Mouse (Mus musculus) B cell, adult 62 days (primary cell): ENCODE data around the gene 2010111I01Rik. TPM values are rescaled to one million over a fixed set of nuclear protein-coding genes. Genes with fewer than 3 reads are reported as not detected.

ENCODE experiments used
- total RNA-seq: library from RNA; stranded (reverse); gene quantifications from 4 replicates; pipeline ENCODE4 v1.2.4, GENCODE M21; 2023

The 2010111I01Rik gene
- total RNA-seq, result 35.4 to 47.9 TPM (median 39.7 TPM) in 4 replicates

DNA sequence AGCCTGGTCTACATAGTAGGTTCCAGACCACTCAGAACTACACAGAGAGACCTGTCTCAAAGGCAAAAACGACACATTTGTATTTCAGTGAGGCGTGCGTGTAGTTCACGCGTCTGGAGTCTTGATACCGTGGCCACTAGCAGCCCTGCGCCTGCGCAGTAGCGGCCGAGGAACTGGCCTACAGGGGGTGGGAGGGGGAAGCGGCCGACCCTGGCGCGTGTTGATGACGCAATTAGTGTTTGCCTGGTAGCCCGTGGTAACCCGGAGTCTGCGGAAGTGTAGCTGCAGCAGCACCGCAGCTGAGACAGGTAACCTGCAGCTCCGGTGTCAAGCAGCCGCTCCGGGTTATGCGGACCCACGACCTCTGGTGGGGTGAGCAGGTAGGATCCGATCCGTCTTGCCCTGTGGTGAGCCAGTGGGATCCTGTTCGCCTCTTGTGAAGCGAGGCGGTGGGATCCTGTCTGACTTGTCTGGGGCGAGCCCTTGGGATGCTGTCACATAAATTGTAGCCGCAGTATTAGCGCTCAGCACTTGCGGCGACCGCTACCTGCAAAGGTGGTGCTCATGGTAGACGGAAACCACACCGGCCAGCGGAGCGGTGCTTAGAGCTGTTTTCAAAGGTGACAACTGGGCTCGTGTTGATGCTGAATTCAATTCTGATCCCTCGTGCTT, at the start of gene 2010111I01Rik:
2010111I01Rik (plus strand) TSS at position 254 of the 672 bp plus-strand sequence.

Other genes starting within 250 kb of the 2010111I01Rik start
- 11.7 to 21.0 TPM (median 15.7 TPM) in 4 replicates for gene Platr25, start 204.2 kb upstream of the 2010111I01Rik start, total RNA-seq
- 2.4 to 3.6 TPM (median 2.9 TPM) in 4 replicates for gene Gm5141, start 179.1 kb upstream of the 2010111I01Rik start, total RNA-seq
- not detected in 4 replicates for gene Fbp2, start 106.5 kb upstream of the 2010111I01Rik start, total RNA-seq
- gene Fbp1, start 76.6 kb upstream of the 2010111I01Rik start, total RNA-seq, result not detected in 4 replicates